Mouse (Mus musculus) liver, adult 2 months (tissue): Measurements from ENCODE around the gene Fkrp. TPM values are rescaled to one million over a fixed set of nuclear protein-coding genes. Genes with fewer than 3 reads are reported as not detected.
A peak's percentile ranks its signal among the peaks of the same experiment; 100 is the strongest.

Source experiments
- DNase-seq: peaks from one replicate; pipeline ENCODE4 v3.0.0-alpha.2; 2011; ENCODE audit warnings: low read depth, low spot score; ENCODE audit errors: extremely low read depth
- H3K27ac ChIP-seq: fragments of 200-500 bp; replicated peaks from 2 replicates; pipeline ENCODE4 v1.5.1; 2012; ENCODE audit warnings: low read depth, mild to moderate bottlenecking, control low read depth, inconsistent platforms, low read length; ENCODE audit not compliant: insufficient read depth
- H3K27me3 ChIP-seq: fragments of 200-500 bp; 2 replicates; pipeline ENCODE4 v1.6.1; 2012; ENCODE audit warnings: mild to moderate bottlenecking, moderate library complexity, low read length, inconsistent platforms; ENCODE audit not compliant: control insufficient read depth, insufficient read depth
- H3K36me3 ChIP-seq: fragments of 200-500 bp; 2 replicates; pipeline ENCODE4 v1.6.1; 2012; ENCODE audit warnings: low read length, inconsistent platforms; ENCODE audit not compliant: control insufficient read depth, insufficient read depth
- H3K4me1 ChIP-seq: fragments of 200-500 bp; 2 replicates; pipeline ENCODE4 v1.6.1; 2011; ENCODE audit warnings: low read length; ENCODE audit not compliant: control insufficient read depth, insufficient read depth
- H3K4me3 ChIP-seq: fragments of 200-500 bp; 2 replicates; pipeline ENCODE4 v1.5.1; 2011; ENCODE audit warnings: low read depth, mild to moderate bottlenecking, control low read depth, low read length, moderate library complexity; ENCODE audit not compliant: insufficient read depth
- H3K79me2 ChIP-seq: fragments of 200-500 bp; 2 replicates; pipeline ENCODE4 v1.6.1; 2012; ENCODE audit warnings: inconsistent platforms, mild to moderate bottlenecking, low read length, moderate library complexity; ENCODE audit not compliant: control insufficient read depth, insufficient read depth
- H3K9ac ChIP-seq: fragments of 200-500 bp; 2 replicates; pipeline ENCODE4 v1.6.1; 2012; ENCODE audit warnings: low read depth, mild to moderate bottlenecking, control low read depth, inconsistent platforms, low read length
- CTCF ChIP-seq: fragments of 200-500 bp; IDR thresholded peaks from 2 replicates; pipeline ENCODE4 v1.5.1; 2011; ENCODE audit warnings: low read depth, low read length, control low read depth
- POLR2A ChIP-seq: fragments of 200-500 bp; IDR thresholded peaks from 2 replicates; pipeline ENCODE4 v1.6.1; 2011; ENCODE audit warnings: low read length, control low read depth; ENCODE audit not compliant: insufficient read depth; ENCODE audit errors: extremely low read depth
- WGBS: fragments of 180-500 bp; shearing (Covaris S2); methylation state at CpG from one replicate; pipeline ENCODE4 v1.1.7; 2018; 5-methylcytosine and 5-hydroxymethylcytosine counted together
- polyA plus RNA-seq: library from polyadenylated mRNA; depleted of rRNA; stranded (reverse); fragments of >200 nt; gene quantifications from 2 replicates; pipeline ENCODE4 v1.2.3, GENCODE M21; 2012
- total RNA-seq: library from RNA; depleted of rRNA; stranded (reverse); fragments of >200 nt; gene quantifications from 2 replicates; pipeline ENCODE4 v1.2.3, GENCODE M21; 2014

The Fkrp gene
- total and polyA plus RNA-seq, 2 experiments, result 5.5 to 15.3 TPM

GRCm38 (mm10) chr7:16819794-16820193, 3.3 kb upstream of the Fkrp start:
- no peak overlapping the region for H3K27ac ChIP-seq
- no peak overlapping the region for H3K9ac ChIP-seq
- H3K4me3 ChIP-seq, result no peak overlapping the region
- H3K36me3 ChIP-seq, result peaks cover 3% of the 10 kb centered on the region; the same call in 1 of the 2 replicates
- H3K4me1 ChIP-seq, result peaks cover 30% of the 10 kb centered on the region
- DNase-seq, result no peak
- TF ChIP-seq POLR2A, result no peak
- peaks cover 54% of the 10 kb centered on the region for H3K79me2 ChIP-seq
- WGBS, result 79% methylated on average over 5 of the region's 5 CpGs
- no peaks in the 10 kb centered on the region for H3K27me3 ChIP-seq

- no peaks in the 10 kb centered on the region for H3K36me3 ChIP-seq
- H3K9ac ChIP-seq, result no peak overlapping the region
- 66% methylated on average over 3 of the region's 3 CpGs for WGBS
- H3K4me1 ChIP-seq, result peaks cover 30% of the 10 kb centered on the region
- no peak overlapping the region for H3K27ac ChIP-seq
- H3K27me3 ChIP-seq, result no peaks in the 10 kb centered on the region
- no peak overlapping the region; the same call in 1 of the 2 replicates for H3K4me3 ChIP-seq
- TF ChIP-seq CTCF (no peak), POLR2A (no peak)
- no peak for DNase-seq
- peaks cover 48% of the 10 kb centered on the region for H3K79me2 ChIP-seq
Measured at GRCm38 (mm10) chr7:16817693-16818092, 1.2 kb upstream of the Fkrp start.

DNA sequence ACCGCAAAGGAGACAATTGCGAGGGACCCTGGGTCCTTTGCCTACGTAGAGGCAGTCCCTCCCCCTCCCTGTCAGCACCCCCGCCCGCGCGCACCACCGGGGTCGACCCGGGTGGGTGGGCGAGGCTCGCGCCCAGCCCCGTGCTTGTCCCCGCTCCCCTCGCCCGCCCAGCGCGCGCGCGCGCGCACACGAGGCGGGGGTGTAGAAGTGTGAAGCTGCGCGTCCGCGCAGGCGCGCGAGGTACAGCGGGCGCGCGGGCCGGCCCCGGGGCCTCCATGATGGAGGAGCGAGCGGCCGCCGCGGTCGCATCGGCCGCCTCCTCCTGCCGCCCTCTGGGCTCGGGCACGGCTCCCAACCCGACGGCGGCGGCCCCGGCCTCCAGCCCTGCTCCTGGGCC, 456 bp downstream of the Fkrp start:
- peak overlapping the region; percentile 98 for H3K4me3 ChIP-seq
- under 1% methylated on average over 55 of the region's 55 CpGs for WGBS
- peak overlapping the region; percentile 99 for H3K9ac ChIP-seq
- H3K27me3 ChIP-seq, result no peaks in the 10 kb centered on the region
- no peaks in the 10 kb centered on the region for H3K36me3 ChIP-seq
- H3K27ac ChIP-seq, result peak overlapping the region; percentile 81
- peaks cover 40% of the 10 kb centered on the region for H3K79me2 ChIP-seq
- TF ChIP-seq CTCF (no peak), POLR2A (no peak)
- peaks cover 25% of the 10 kb centered on the region for H3K4me1 ChIP-seq
- DNase-seq, result peak; percentile 31

- no peak for TF ChIP-seq POLR2A
- TF ChIP-seq CTCF, result no peak
- Histone ChIP-seq H3K27ac (peak within 1 kb of the TSS; percentile 81), H3K9ac (peak within 1 kb of the TSS; percentile 99), H3K4me1 (peaks cover 21% of the 10 kb centered on the region), H3K36me3 (no peaks in the 10 kb centered on the region), H3K4me3 (peak within 1 kb of the TSS; percentile 98), H3K79me2 (peaks cover 38% of the 10 kb centered on the region), H3K27me3 (no peaks in the 10 kb centered on the region)
- WGBS, result 15% methylated on average over 1 of the region's 1 CpGs
- DNase-seq, result no peak
Measured at GRCm38 (mm10) chr7:16815351-16815941, 1.1 kb downstream of the Fkrp start, which contains the start of gene Strn4. Gene Strn4 (plus strand): TSS chr7:16815889.

GRCm38 (mm10) chr7:16812505-16812904, 4.0 kb downstream of the Fkrp start:
- Histone ChIP-seq H3K79me2 (peaks cover 17% of the 10 kb centered on the region), H3K9ac (no peak overlapping the region), H3K4me3 (no peak overlapping the region), H3K4me1 (peaks cover 6% of the 10 kb centered on the region; the same call in 1 of the 2 replicates), H3K27ac (no peak overlapping the region), H3K27me3 (no peaks in the 10 kb centered on the region), H3K36me3 (no peaks in the 10 kb centered on the region)
- TF ChIP-seq CTCF, result no peak
- no peak for TF ChIP-seq POLR2A
- 77% methylated on average over 2 of the region's 2 CpGs for WGBS
- no peak for DNase-seq

DNA sequence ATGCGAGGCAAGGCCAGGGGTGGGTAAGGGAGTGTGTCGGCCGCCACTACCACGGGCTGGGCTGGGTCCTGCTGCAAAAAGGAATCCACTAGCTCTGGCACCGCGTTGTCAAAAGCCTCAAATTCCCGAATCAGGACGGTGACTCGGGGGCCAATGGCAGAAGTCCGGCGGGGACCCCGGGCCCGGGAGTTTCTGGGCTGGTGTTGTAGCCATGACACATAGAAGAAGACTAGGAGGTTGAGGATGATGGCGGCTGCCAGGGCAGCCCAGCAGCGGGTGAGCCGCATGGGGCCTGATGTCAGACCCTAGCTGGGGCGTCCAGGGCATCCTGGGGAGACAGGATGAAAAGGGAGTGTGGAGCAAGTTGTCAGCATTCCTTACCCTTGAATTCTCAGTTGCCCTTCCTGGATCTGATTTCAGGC, 4.9 kb downstream of the Fkrp start:
- WGBS, result 81% methylated on average over 17 of the region's 17 CpGs
- H3K27me3 ChIP-seq, result no peaks in the 10 kb centered on the region
- no peaks in the 10 kb centered on the region for H3K36me3 ChIP-seq
- no peak overlapping the region for H3K4me3 ChIP-seq
- DNase-seq, result no peak
- peaks cover 9% of the 10 kb centered on the region for H3K79me2 ChIP-seq
- no peaks in the 10 kb centered on the region for H3K4me1 ChIP-seq
- no peak for TF ChIP-seq POLR2A
- no peak for TF ChIP-seq CTCF
- no peak overlapping the region for H3K9ac ChIP-seq
- H3K27ac ChIP-seq, result no peak overlapping the region
